In the genomic region with DNA sequence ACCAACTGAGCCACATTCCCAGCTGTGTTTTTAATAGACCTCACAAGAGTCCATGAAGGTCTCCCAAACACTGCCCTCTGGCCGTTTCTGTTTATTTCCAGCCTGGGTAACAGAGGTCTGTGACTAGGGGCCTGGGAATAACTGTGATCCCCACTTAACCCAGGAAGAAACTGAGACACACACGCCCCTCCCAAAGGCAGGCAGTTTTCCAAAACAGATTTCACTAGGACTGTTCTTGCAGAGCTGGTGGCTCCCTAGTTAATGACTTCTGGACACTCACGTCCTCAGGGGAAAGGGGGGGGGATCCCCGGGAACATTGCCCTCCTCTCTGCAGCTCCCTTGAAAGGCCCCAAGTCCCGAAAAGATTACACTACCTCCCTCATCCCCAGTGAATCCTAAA, we compare ENCODE assay signal across 10 mouse cellular contexts. TPM values are rescaled to one million over a fixed set of nuclear protein-coding genes. Genes with fewer than 3 reads are reported as not detected.
DNase-seq lines count a peak whose midpoint lies in the region; ATAC-seq and TF ChIP-seq lines count a peak whose summit lies in the region.
"Had no signal": no experiment of that assay in that cellular context is flagged by ENCODE, and none has a peak within 500 bp of the region (broad histone marks: within the 10 kb centered on the region; RNA-seq: fewer than 3 reads in every experiment).

No protein-coding gene starts in this region.

- peaks cover 66% of the 10 kb centered on the region for H3K4me1 ChIP-seq in kidney, embryonic 15.5 days
- no peaks in the 10 kb centered on the region; the same call in 1 of the 2 replicates for H3K4me1 ChIP-seq in embryonic facial prominence, embryonic 11.5 days (ENCODE audit: control insufficient read depth, insufficient read depth, low read length)
- peaks cover 73% of the 10 kb centered on the region for H3K4me1 ChIP-seq in forebrain, embryonic 15.5 days
- peaks cover 24% of the 10 kb centered on the region for H3K4me1 ChIP-seq in limb, embryonic 14.5 days (ENCODE audit: control insufficient read depth, insufficient read depth, low read length)

- H3K9me3 ChIP-seq in kidney, embryonic 15.5 days (replicated peaks): no peaks in the 10 kb centered on the region
- no peaks in the 10 kb centered on the region for H3K9me3 ChIP-seq in embryonic facial prominence, embryonic 11.5 days (replicated peaks; ENCODE audit: control insufficient read depth, low read length)
- no peaks in the 10 kb centered on the region for H3K9me3 ChIP-seq in forebrain, embryonic 15.5 days
- no peaks in the 10 kb centered on the region for H3K9me3 ChIP-seq in limb, embryonic 14.5 days (ENCODE audit: control insufficient read depth, low read length)

- no peaks in the 10 kb centered on the region for H3K36me3 ChIP-seq in kidney, embryonic 15.5 days
- H3K36me3 ChIP-seq in embryonic facial prominence, embryonic 11.5 days (replicated peaks; ENCODE audit: control insufficient read depth, insufficient read depth, low read depth, low read length): no peaks in the 10 kb centered on the region
- no peaks in the 10 kb centered on the region for H3K36me3 ChIP-seq in forebrain, embryonic 15.5 days
- no peaks in the 10 kb centered on the region for H3K36me3 ChIP-seq in limb, embryonic 14.5 days (ENCODE audit: control insufficient read depth, insufficient read depth, low read length)

- no peak overlapping the region for H3K4me3 ChIP-seq in kidney, embryonic 15.5 days (replicated peaks)
- H3K4me3 ChIP-seq in embryonic facial prominence, embryonic 11.5 days (ENCODE audit: low read depth, low read length): no peak overlapping the region
- H3K4me3 ChIP-seq in forebrain, embryonic 15.5 days: no peak overlapping the region
- H3K4me3 ChIP-seq in limb, embryonic 14.5 days (replicated peaks; ENCODE audit: low read length): no peak overlapping the region

- H3K27ac ChIP-seq in kidney, embryonic 15.5 days: no peak overlapping the region
- no peak overlapping the region for H3K27ac ChIP-seq in embryonic facial prominence, embryonic 11.5 days (replicated peaks; ENCODE audit: low read depth, low read length)
- peak overlapping the region; percentile 86; the same call in 1 of the 2 replicates for H3K27ac ChIP-seq in forebrain, embryonic 15.5 days (replicated peaks)
- no peak overlapping the region for H3K27ac ChIP-seq in limb, embryonic 14.5 days (replicated peaks; ENCODE audit: low read depth, low read length)

- DNase-seq in kidney, adult 9 months: peak; percentile 36
- peak; percentile 27 for DNase-seq in embryonic facial prominence, embryonic 11.5 days (ENCODE audit: low spot score)
- DNase-seq in limb, embryonic 14.5 days (ENCODE audit: low spot score): peak; percentile 39
- DNase-seq in ovary, postnatal 14 days (ENCODE audit: low spot score): no peak
- DNase-seq: right cerebral cortex, postnatal 4 days; thymus, postnatal 25 days had no signal

- ATAC-seq in kidney, embryonic 15.5 days (replicated peaks; ENCODE audit: low FRiP score): no peak; the same call in 1 of the 2 replicates
- ATAC-seq in embryonic facial prominence, embryonic 11.5 days (replicated peaks; ENCODE audit: insufficient number of reproducible peaks, low FRiP score, low TSS enrichment, low read depth): no peak
- ATAC-seq in forebrain, embryonic 15.5 days (replicated peaks): no peak
- peak; percentile 44 for ATAC-seq in limb, embryonic 14.5 days (ENCODE audit: low FRiP score, low read depth)
- no peak for ATAC-seq in monocyte, adult 5-6 weeks (replicated peaks; ENCODE audit: insufficient number of reproducible peaks, low FRiP score, low TSS enrichment, poor library complexity, severe bottlenecking)
- ATAC-seq: inflammation-experienced regulatory T-cells, adult 6 months had no signal

- no peak overlapping the region for H3K4me2 ChIP-seq in kidney, embryonic 15.5 days
- no peak overlapping the region for H3K4me2 ChIP-seq in embryonic facial prominence, embryonic 11.5 days (ENCODE audit: low read depth, low read length)
- H3K4me2 ChIP-seq in forebrain, embryonic 15.5 days (replicated peaks): no peak overlapping the region
- no peak overlapping the region for H3K4me2 ChIP-seq in limb, embryonic 14.5 days (replicated peaks; ENCODE audit: low read depth, low read length, severe bottlenecking)

- no peak overlapping the region for H3K9ac ChIP-seq in kidney, embryonic 15.5 days
- H3K9ac ChIP-seq in embryonic facial prominence, embryonic 11.5 days (replicated peaks; ENCODE audit: low read length): no peak overlapping the region
- H3K9ac ChIP-seq in forebrain, embryonic 15.5 days (replicated peaks): no peak overlapping the region
- no peak overlapping the region for H3K9ac ChIP-seq in limb, embryonic 14.5 days (ENCODE audit: low read depth, low read length, severe bottlenecking)

- no peak for TF ChIP-seq POLR2A in limb, embryonic 14.5 days (IDR thresholded peaks at IDR 0.05; ENCODE audit: borderline replicate concordance, extremely low read depth, insufficient read depth, insufficient read length)

- WGBS in kidney, embryonic 15.5 days: 16% methylated on average over 5 of the region's 5 CpGs
- WGBS in embryonic facial prominence, embryonic 11.5 days: 16% methylated on average over 5 of the region's 5 CpGs
- 21% methylated on average over 5 of the region's 5 CpGs for WGBS in forebrain, embryonic 15.5 days
- WGBS in limb, embryonic 14.5 days: 11% methylated on average over 5 of the region's 5 CpGs

- H3K27me3 ChIP-seq in kidney, embryonic 15.5 days: peaks cover 24% of the 10 kb centered on the region
- peaks cover 14% of the 10 kb centered on the region for H3K27me3 ChIP-seq in embryonic facial prominence, embryonic 11.5 days (ENCODE audit: control insufficient read depth, insufficient read depth, low read length)
- H3K27me3 ChIP-seq in forebrain, embryonic 15.5 days: no peaks in the 10 kb centered on the region
- peaks cover 29% of the 10 kb centered on the region; the same call in 1 of the 2 replicates for H3K27me3 ChIP-seq in limb, embryonic 14.5 days (ENCODE audit: control insufficient read depth, insufficient read depth, low read length)

RNA-seq across cellular contexts. Expression of a gene that starts 12.1 kb away (rescaled TPM):
- 36.1 and 42.1 TPM in 2 replicates for polyA plus RNA-seq in kidney, embryonic 15.5 days (2015; fragmentation: Nextera tagmentation; extraction: Ambion mirVana)
- polyA plus RNA-seq in embryonic facial prominence, embryonic 11.5 days (2014; fragmentation: Nextera tagmentation; extraction: Ambion mirVana): 53.6 and 69.0 TPM in 2 replicates
- 90.5 and 110 TPM in 2 replicates for polyA plus RNA-seq in forebrain, embryonic 15.5 days (2015; fragmentation: Nextera tagmentation; extraction: Ambion mirVana)
- polyA plus RNA-seq in limb, embryonic 14.5 days (2012; rRNA removed): 30.5 and 36.9 TPM in 2 replicates
- 26.6 and 37.4 TPM in 2 replicates for polyA plus RNA-seq in limb, embryonic 14.5 days (2014; fragmentation: Nextera tagmentation; extraction: Ambion mirVana)
- 16.3 to 24.1 TPM (median 23.8 TPM) in 3 replicates for total RNA-seq in monocyte, adult 5-6 weeks (2017)
